Mouse (Mus musculus) intestine, embryonic 15.5 days (tissue): ENCODE data around the gene Fam219b. TPM values are rescaled to one million over a fixed set of nuclear protein-coding genes. Genes with fewer than 3 reads are reported as not detected.

Source experiments
- ATAC-seq: fragments of 200-750 bp; cut with Nextera tagmentation; 2 replicates; pipeline ENCODE4 v1.8.0; 2017; ENCODE audit warnings: moderate TSS enrichment, moderate library complexity
- H3K27ac ChIP-seq: fragments of 300-500 bp; sonication (generic); 2 replicates; pipeline ENCODE4 v1.5.1; 2015; ENCODE audit warnings: mild to moderate bottlenecking, inconsistent platforms
- H3K27me3 ChIP-seq: fragments of 300-500 bp; sonication (generic); replicated peaks from 2 replicates; pipeline ENCODE4 v1.6.1; 2015; ENCODE audit warnings: inconsistent platforms
- H3K36me3 ChIP-seq: fragments of 300-500 bp; sonication (generic); 2 replicates; pipeline ENCODE4 v1.6.1; 2015; ENCODE audit warnings: inconsistent platforms
- H3K4me1 ChIP-seq: fragments of 300-500 bp; sonication (generic); replicated peaks from 2 replicates; pipeline ENCODE4 v1.6.1; 2015; ENCODE audit warnings: inconsistent platforms
- H3K4me2 ChIP-seq: fragments of 300-500 bp; sonication (generic); replicated peaks from 2 replicates; pipeline ENCODE4 v1.6.1; 2015; ENCODE audit warnings: mild to moderate bottlenecking, inconsistent platforms
- H3K4me3 ChIP-seq: fragments of 300-500 bp; sonication (generic); replicated peaks from 2 replicates; pipeline ENCODE4 v1.5.1; 2015; ENCODE audit warnings: inconsistent platforms
- H3K9ac ChIP-seq: fragments of 300-500 bp; sonication (generic); 2 replicates; pipeline ENCODE4 v1.6.1; 2015; ENCODE audit warnings: inconsistent platforms
- H3K9me3 ChIP-seq: fragments of 300-500 bp; sonication (generic); 2 replicates; pipeline ENCODE4 v1.6.1; 2016; ENCODE audit warnings: inconsistent platforms
- WGBS: fragments of 180-500 bp; shearing (Covaris S2); methylation state at CpG from one replicate; pipeline ENCODE4 v1.1.7; 2015; 5-methylcytosine and 5-hydroxymethylcytosine counted together
- polyA plus RNA-seq: library from polyadenylated mRNA; unstranded; fragments of >200 nt; fragmentation: Nextera tagmentation; extraction: Ambion mirVana; gene quantifications from 2 replicates; pipeline ENCODE4 v1.2.1, GENCODE M21; 2015

Fam219b gene
- polyA plus RNA-seq, 1 experiment from 2014 or later: 17.2 TPM

DNA sequence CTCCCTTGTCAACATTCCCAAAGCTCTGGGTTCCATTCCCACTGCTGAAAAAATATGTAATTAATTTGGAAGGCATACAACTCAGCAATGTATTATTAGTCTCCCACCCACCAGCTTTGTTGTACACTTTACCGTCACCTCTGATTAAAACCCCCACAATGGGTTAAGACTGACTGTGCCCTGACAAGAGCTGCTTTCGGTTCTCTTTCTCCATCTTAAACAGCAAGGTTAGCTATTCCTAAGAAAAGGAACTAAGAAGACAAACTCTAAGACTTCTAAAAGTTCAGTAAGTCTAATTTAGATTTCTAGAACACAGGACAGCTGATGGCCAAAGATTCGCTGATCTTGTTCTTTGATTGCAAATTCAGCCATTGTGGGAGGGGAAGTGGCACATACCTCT lies 19.9 kb downstream of the Fam219b start:
- Histone ChIP-seq H3K4me2 (no peak overlapping the region), H3K9ac (no peak overlapping the region), H3K27ac (no peak overlapping the region), H3K36me3 (no peaks in the 10 kb centered on the region), H3K4me1 (peaks cover 5% of the 10 kb centered on the region), H3K4me3 (no peak overlapping the region), H3K9me3 (no peaks in the 10 kb centered on the region), H3K27me3 (no peaks in the 10 kb centered on the region)
- 81% methylated on average over 3 of the region's 3 CpGs for WGBS
- no peak for ATAC-seq

DNA sequence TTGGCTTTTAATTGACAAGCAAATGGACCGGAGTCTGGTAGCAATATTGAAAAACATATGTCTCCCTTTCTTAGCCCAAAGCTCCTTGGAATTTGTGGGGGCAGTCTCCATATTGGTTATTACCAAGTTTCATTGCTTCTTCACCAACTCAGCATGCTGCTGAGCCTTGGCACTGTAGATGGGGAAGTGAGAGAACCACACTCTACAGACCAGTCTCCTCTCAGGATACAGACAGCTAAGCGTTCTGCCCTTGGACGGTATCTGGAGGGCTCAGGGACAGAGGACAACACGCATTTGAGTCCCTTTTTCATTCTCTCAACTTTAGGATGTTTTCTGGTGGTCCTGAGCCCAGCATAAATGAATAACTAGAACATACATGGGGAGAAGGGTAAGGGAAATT lies 21.3 kb downstream of the Fam219b start:
- Histone ChIP-seq H3K36me3 (no peaks in the 10 kb centered on the region), H3K4me3 (no peak overlapping the region), H3K27me3 (no peaks in the 10 kb centered on the region), H3K4me1 (peaks cover 16% of the 10 kb centered on the region), H3K9ac (no peak overlapping the region), H3K27ac (no peak overlapping the region), H3K9me3 (no peaks in the 10 kb centered on the region), H3K4me2 (no peak overlapping the region)
- WGBS: 81% methylated on average over 4 of the region's 4 CpGs
- no peak for ATAC-seq

GRCm38 (mm10) chr9:57559568-57559967 lies 22.2 kb downstream of the Fam219b start:
- no peak overlapping the region for H3K27ac ChIP-seq
- no peaks in the 10 kb centered on the region for H3K36me3 ChIP-seq
- no peaks in the 10 kb centered on the region for H3K27me3 ChIP-seq
- no peak overlapping the region for H3K4me3 ChIP-seq
- WGBS: 71% methylated on average over 2 of the region's 2 CpGs
- no peaks in the 10 kb centered on the region for H3K9me3 ChIP-seq
- no peak for ATAC-seq
- H3K4me1 ChIP-seq: peaks cover 16% of the 10 kb centered on the region
- no peak overlapping the region for H3K9ac ChIP-seq
- H3K4me2 ChIP-seq: no peak overlapping the region

DNA sequence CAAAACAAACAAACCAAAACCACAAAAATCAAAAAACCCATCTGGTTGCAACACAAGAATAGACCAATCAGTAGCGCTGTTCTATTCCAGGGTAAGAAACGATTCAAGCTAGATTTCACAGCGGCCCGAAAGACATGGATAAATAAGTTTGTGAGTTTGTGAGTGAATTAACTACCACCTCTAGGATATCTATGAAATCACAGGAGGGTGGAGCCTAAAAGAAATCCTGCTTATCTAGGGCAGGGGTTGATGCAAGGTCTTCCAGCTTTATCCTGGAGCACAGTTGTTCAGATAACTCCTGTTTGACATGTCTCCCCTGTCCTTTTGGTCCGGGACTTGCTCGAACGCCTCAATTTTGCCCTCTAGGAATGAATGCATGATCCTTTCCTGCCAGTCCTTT lies 22.9 kb downstream of the Fam219b start:
- Histone ChIP-seq H3K4me3 (peak overlapping the region; percentile 67), H3K4me2 (peak overlapping the region; percentile 61), H3K9ac (peak overlapping the region; percentile 20; the same call in 1 of the 2 replicates), H3K27me3 (no peaks in the 10 kb centered on the region), H3K27ac (peak overlapping the region; percentile 77; the same call in 1 of the 2 replicates), H3K36me3 (no peaks in the 10 kb centered on the region), H3K9me3 (no peaks in the 10 kb centered on the region), H3K4me1 (peaks cover 16% of the 10 kb centered on the region)
- 22% methylated on average over 7 of the region's 7 CpGs for WGBS
- ATAC-seq: no peak

- H3K36me3 ChIP-seq: no peaks in the 10 kb centered on the region
- peak within 1 kb of the TSS; percentile 67 for H3K4me3 ChIP-seq
- H3K4me1 ChIP-seq: peaks cover 23% of the 10 kb centered on the region
- no peaks in the 10 kb centered on the region for H3K9me3 ChIP-seq
- peak within 1 kb of the TSS; percentile 77 for H3K27ac ChIP-seq
- under 1% methylated on average over 37 of the region's 37 CpGs for WGBS
- ATAC-seq: peak; percentile 99
- H3K4me2 ChIP-seq: peak within 1 kb of the TSS; percentile 61
- peak within 1 kb of the TSS; percentile 75 for H3K9ac ChIP-seq
- H3K27me3 ChIP-seq: no peaks in the 10 kb centered on the region
Observed at GRCm38 (mm10) chr9:57560861-57561710, 23.8 kb downstream of the Fam219b start, which contains the start of gene Scamp2. Gene Scamp2, plus strand, starts transcription at chr9:57560943.

- Histone ChIP-seq H3K9me3 (no peaks in the 10 kb centered on the region), H3K4me2 (peak overlapping the region; percentile 61), H3K4me3 (peak overlapping the region; percentile 67), H3K9ac (peak overlapping the region; percentile 12; the same call in 1 of the 2 replicates), H3K4me1 (peaks cover 26% of the 10 kb centered on the region), H3K36me3 (no peaks in the 10 kb centered on the region), H3K27ac (peak overlapping the region; percentile 77), H3K27me3 (no peaks in the 10 kb centered on the region)
- WGBS: 70% methylated on average over 13 of the region's 13 CpGs
- no peak for ATAC-seq
Observed at GRCm38 (mm10) chr9:57561711-57562099, 24.4 kb downstream of the Fam219b start.

DNA sequence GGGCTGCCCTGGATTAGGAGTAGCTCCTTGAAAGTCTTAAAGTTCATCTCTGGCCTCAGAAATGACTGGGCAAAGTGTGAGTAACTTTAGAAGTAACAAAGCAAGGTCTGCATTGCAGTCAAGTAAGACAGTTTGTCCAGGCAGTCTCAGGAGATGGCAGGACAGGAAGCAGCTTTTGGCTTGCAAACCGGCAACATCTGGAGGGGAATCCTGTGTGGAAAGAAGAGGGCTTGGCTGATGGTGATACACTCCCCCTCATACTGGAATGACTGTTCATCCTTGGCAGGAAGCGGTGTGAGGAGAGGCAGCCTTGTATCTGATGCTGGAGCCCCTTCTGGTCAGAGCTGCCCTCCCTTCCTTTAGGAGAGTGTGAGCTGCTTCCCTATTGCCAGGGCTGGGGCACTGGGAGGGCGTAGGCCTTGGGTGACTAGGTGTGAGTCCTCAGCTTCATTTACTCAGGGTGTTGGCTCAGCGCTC lies 25.6 kb downstream of the Fam219b start:
- H3K9me3 ChIP-seq: no peaks in the 10 kb centered on the region
- WGBS: 35% methylated on average over 4 of the region's 4 CpGs
- H3K9ac ChIP-seq: no peak overlapping the region
- peak overlapping the region; percentile 32 for H3K4me2 ChIP-seq
- peaks cover 37% of the 10 kb centered on the region for H3K4me1 ChIP-seq
- ATAC-seq: peak; percentile 50
- no peaks in the 10 kb centered on the region for H3K27me3 ChIP-seq
- peaks cover under 1% of the 10 kb centered on the region; the same call in 1 of the 2 replicates for H3K36me3 ChIP-seq
- peak overlapping the region; percentile 54 for H3K27ac ChIP-seq
- 0 out of 2 replicates have a peak overlapping the region, but pooled peaks have one; percentile 5 for H3K4me3 ChIP-seq

DNA sequence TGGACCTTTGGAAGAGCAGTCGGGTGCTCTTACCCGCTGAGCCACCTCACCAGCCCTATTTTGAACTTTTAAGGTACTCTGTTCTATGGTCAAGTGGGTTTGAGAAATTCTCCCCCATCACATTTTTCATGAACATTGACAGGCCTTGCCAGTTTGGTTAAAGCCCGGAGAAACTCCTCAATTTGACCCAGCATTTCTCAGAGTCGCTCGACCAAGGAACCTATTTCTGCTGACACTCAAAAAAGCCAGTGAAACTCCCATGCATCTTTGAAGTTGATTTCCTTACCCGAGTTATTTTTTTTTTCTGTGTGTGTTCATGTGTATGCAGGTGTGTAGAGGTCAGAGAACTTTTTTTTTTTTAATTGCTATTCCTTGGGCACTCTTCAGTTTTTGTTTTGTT lies 27.3 kb downstream of the Fam219b start:
- Histone ChIP-seq H3K9ac (no peak overlapping the region), H3K4me1 (peaks cover 37% of the 10 kb centered on the region), H3K4me2 (no peak overlapping the region), H3K27me3 (no peaks in the 10 kb centered on the region), H3K9me3 (no peaks in the 10 kb centered on the region), H3K4me3 (no peak overlapping the region), H3K27ac (no peak overlapping the region), H3K36me3 (peaks cover 13% of the 10 kb centered on the region)
- ATAC-seq: no peak
- 86% methylated on average over 6 of the region's 6 CpGs for WGBS

DNA sequence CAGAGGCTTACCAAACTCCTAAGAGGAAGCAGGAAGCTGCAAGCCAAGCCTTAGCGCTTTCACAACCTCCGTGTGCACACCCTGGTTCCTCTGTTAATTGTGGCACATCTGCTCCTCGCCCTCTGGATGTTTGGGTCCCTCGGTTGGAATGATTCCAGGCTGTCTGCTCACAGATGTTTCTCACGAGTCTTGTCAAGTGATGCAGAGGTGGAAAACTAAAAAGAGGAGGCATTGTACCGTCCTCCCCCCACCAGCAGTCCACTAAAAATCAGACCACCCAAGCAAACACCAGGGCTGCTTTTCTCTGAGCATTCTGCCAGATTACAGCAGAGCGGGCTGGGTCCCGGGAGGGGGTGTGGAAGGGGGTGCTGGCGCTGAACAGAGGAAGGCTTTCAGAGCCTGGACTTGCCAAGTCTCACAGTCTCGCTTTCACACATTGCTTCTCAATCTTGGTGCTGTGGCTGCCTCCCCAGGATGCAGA lies 28.5 kb downstream of the Fam219b start:
- no peaks in the 10 kb centered on the region for H3K9me3 ChIP-seq
- no peak for ATAC-seq
- H3K9ac ChIP-seq: no peak overlapping the region
- 34% methylated on average over 10 of the region's 10 CpGs for WGBS
- peaks cover 37% of the 10 kb centered on the region for H3K4me1 ChIP-seq
- peaks cover 16% of the 10 kb centered on the region for H3K36me3 ChIP-seq
- no peaks in the 10 kb centered on the region for H3K27me3 ChIP-seq
- H3K27ac ChIP-seq: 0 out of 2 replicates have a peak overlapping the region, but pooled peaks have one; percentile 14
- H3K4me2 ChIP-seq: no peak overlapping the region
- H3K4me3 ChIP-seq: no peak overlapping the region

DNA sequence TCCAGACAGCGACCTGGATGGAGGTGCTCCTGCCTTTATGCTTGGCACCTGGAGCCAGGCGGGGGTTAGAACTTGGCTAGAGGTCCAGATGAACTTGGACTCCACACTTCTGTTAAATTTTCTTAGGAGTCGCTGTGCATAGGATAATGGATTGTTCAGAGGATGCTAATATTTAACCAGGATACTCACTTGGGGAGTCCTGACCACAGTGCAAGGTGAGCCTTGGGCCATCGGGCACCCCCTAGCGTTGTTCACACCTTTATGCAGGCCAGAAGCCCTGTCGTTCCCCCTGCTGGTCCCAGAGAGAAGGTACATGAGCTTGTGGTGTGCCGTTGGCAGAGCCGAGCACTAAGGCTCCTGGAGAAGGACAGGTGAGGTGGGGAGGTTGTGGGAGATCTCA lies 29.5 kb downstream of the Fam219b start:
- WGBS: 48% methylated on average over 8 of the region's 8 CpGs
- no peak overlapping the region for H3K4me3 ChIP-seq
- peak; percentile 54; the same call in 1 of the 2 replicates for ATAC-seq
- H3K9ac ChIP-seq: no peak overlapping the region
- H3K36me3 ChIP-seq: peaks cover 16% of the 10 kb centered on the region
- peaks cover 33% of the 10 kb centered on the region for H3K4me1 ChIP-seq
- H3K9me3 ChIP-seq: no peaks in the 10 kb centered on the region
- H3K4me2 ChIP-seq: no peak overlapping the region
- no peak overlapping the region for H3K27ac ChIP-seq
- H3K27me3 ChIP-seq: no peaks in the 10 kb centered on the region

DNA sequence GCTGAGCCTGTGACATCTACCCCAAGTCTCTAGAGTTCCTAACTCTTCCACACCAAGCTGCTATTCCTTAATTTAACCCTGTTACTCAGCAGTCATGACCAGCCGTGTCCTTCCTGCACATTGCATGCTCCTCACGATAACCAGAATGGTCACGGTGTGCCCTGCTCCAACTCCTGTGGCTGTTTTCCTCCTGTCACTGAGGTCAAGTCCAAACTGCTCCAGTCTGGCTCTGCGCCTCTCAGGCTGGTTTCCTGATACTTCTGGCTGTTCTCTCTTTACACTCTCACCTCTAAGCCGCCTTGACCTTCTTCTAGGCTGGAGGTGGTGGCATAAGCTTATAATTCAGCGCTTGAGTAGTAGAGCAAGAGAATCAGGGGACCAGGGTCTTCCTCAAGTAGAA lies 31.2 kb downstream of the Fam219b start:
- H3K9ac ChIP-seq: no peak overlapping the region
- 95% methylated on average over 6 of the region's 6 CpGs for WGBS
- no peak overlapping the region for H3K27ac ChIP-seq
- H3K9me3 ChIP-seq: no peaks in the 10 kb centered on the region
- no peak for ATAC-seq
- peaks cover 16% of the 10 kb centered on the region for H3K36me3 ChIP-seq
- no peak overlapping the region for H3K4me2 ChIP-seq
- no peaks in the 10 kb centered on the region for H3K27me3 ChIP-seq
- H3K4me3 ChIP-seq: no peak overlapping the region
- peaks cover 21% of the 10 kb centered on the region for H3K4me1 ChIP-seq

- ATAC-seq: no peak
- Histone ChIP-seq H3K4me2 (no peak overlapping the region), H3K36me3 (peaks cover 16% of the 10 kb centered on the region), H3K4me1 (no peaks in the 10 kb centered on the region), H3K27me3 (no peaks in the 10 kb centered on the region), H3K9me3 (no peaks in the 10 kb centered on the region), H3K9ac (no peak overlapping the region), H3K4me3 (no peak overlapping the region), H3K27ac (no peak overlapping the region)
Observed at GRCm38 (mm10) chr9:57574397-57574796, 37.1 kb downstream of the Fam219b start.
